Mouse (Mus musculus): Measurements from ENCODE around the gene Olfr1265.

The Olfr1265 gene

GRCm38 (mm10) chr2:90035037-90035436 is at the start of gene Olfr1265:
Gene Olfr1265 (plus strand): TSS chr2:90035337.
- DNase-seq (ENCODE audit: low read depth, low spot score), result no peak

GRCm38 (mm10) chr2:89990921-89991320 is 44.2 kb upstream of the Olfr1265 start, which contains the start of gene Olfr1261:
Gene Olfr1261 (plus strand): TSS chr2:89991221.
- no peak for DNase-seq (ENCODE audit: low read depth, low spot score)

- no peak for DNase-seq (ENCODE audit: low read depth, low spot score)
These were observed 35.3 kb upstream of the Olfr1265 start, which contains the start of gene Olfr1262 for GRCm38 (mm10) chr2:89999845-90000244. Gene Olfr1262 (plus strand): TSS chr2:90000145.

GRCm38 (mm10) chr2:90011831-90012230 is 23.3 kb upstream of the Olfr1265 start, which contains the start of gene Olfr1263:
Gene Olfr1263 (plus strand): TSS chr2:90012131.
- DNase-seq (ENCODE audit: low read depth, low spot score), result no peak

GRCm38 (mm10) chr2:90025477-90025876 is 9.7 kb upstream of the Olfr1265 start, which contains the start of gene Olfr1264:
Gene Olfr1264 (minus strand): TSS chr2:90025577.
- no peak for DNase-seq (ENCODE audit: low read depth, low spot score)

GRCm38 (mm10) chr2:90063494-90063893 is 28.4 kb downstream of the Olfr1265 start, which contains the start of gene Olfr140:
Gene Olfr140 (minus strand): TSS chr2:90063594.
- DNase-seq (ENCODE audit: low read depth, low spot score), result no peak

- DNase-seq (ENCODE audit: low read depth, low spot score), result no peak
These were observed 34.9 kb downstream of the Olfr1265 start for GRCm38 (mm10) chr2:90070065-90070464.
